Mouse (Mus musculus) urinary bladder, postnatal 36 days (tissue): ENCODE data around the gene Wwox.
A peak's percentile ranks its signal among the peaks of the same experiment; 100 is the strongest.

Experiments
- DNase-seq, 2 experiments: peaks; one replicate each; pipeline ENCODE4 v3.0.0; 2022; ENCODE audit warnings: low spot score in 2 of 2, mixed read lengths in 1 of 2

Wwox gene

GRCm38 (mm10) chr8:114536201-114536600, 96.7 kb downstream of the Wwox start:
- DNase-seq = no peak

- peak; percentile 13 to 26 for DNase-seq
Observed at GRCm38 (mm10) chr8:114541132-114541531, 101.7 kb downstream of the Wwox start.

GRCm38 (mm10) chr8:114548360-114548759, 108.9 kb downstream of the Wwox start:
- no peak for DNase-seq

- no peak for DNase-seq
Observed at GRCm38 (mm10) chr8:114548837-114549236, 109.4 kb downstream of the Wwox start.

- no peak for DNase-seq
Observed at GRCm38 (mm10) chr8:114550029-114550428, 110.6 kb downstream of the Wwox start.

- peak in 1 of 2 experiments; percentile 15 for DNase-seq
Observed at GRCm38 (mm10) chr8:114552606-114553005, 113.2 kb downstream of the Wwox start.

GRCm38 (mm10) chr8:114554966-114555365, 115.5 kb downstream of the Wwox start:
- DNase-seq = no peak

GRCm38 (mm10) chr8:114555491-114556202, 116.2 kb downstream of the Wwox start:
- DNase-seq = no peak

GRCm38 (mm10) chr8:114561191-114561590, 121.7 kb downstream of the Wwox start:
- no peak for DNase-seq

GRCm38 (mm10) chr8:114562486-114562885, 123.0 kb downstream of the Wwox start:
- DNase-seq = no peak

- no peak for DNase-seq
Observed at GRCm38 (mm10) chr8:114563361-114563760, 123.9 kb downstream of the Wwox start.

- no peak for DNase-seq
Observed at GRCm38 (mm10) chr8:114564036-114564435, 124.6 kb downstream of the Wwox start.

- DNase-seq = peak; percentile 6 to 19
Observed at GRCm38 (mm10) chr8:114568531-114569166, 129.2 kb downstream of the Wwox start.

- DNase-seq = no peak
Observed at GRCm38 (mm10) chr8:114573014-114573746, 133.7 kb downstream of the Wwox start.

GRCm38 (mm10) chr8:114573747-114574093, 134.3 kb downstream of the Wwox start:
- DNase-seq = no peak

GRCm38 (mm10) chr8:114579292-114579691, 139.8 kb downstream of the Wwox start:
- no peak for DNase-seq

- no peak for DNase-seq
Observed at GRCm38 (mm10) chr8:114580684-114581083, 141.2 kb downstream of the Wwox start.

GRCm38 (mm10) chr8:114590336-114590867, 150.9 kb downstream of the Wwox start:
- DNase-seq = no peak

GRCm38 (mm10) chr8:114591296-114592280, 152.1 kb downstream of the Wwox start:
- DNase-seq = peak; percentile 9 to 61

- DNase-seq = no peak
Observed at GRCm38 (mm10) chr8:114593424-114594157, 154.1 kb downstream of the Wwox start.

GRCm38 (mm10) chr8:114594811-114595210, 155.4 kb downstream of the Wwox start:
- no peak for DNase-seq
